Mouse (Mus musculus) forebrain, postnatal 0 days (tissue): ENCODE measurements around the gene H2-Ab1. TPM values are rescaled to one million over a fixed set of nuclear protein-coding genes. Genes with fewer than 3 reads are reported as not detected.
"Not testable (repeated sequence)": the region's sequence is repeated elsewhere in the genome, so short reads cannot be mapped to it uniquely, and the experiment has no call there.

Source experiments
- ATAC-seq: fragments of 200-750 bp; cut with Nextera tagmentation; 2 replicates; pipeline ENCODE4 v1.8.0; 2017; ENCODE audit warnings: mild to moderate bottlenecking, moderate library complexity
- DNase-seq: peaks from one replicate; pipeline ENCODE4 v3.0.0-alpha.2; 2015
- H3K27ac ChIP-seq: fragments of 300-500 bp; sonication (generic); 2 replicates; pipeline ENCODE4 v1.5.1; 2014; ENCODE audit warnings: low read depth, mild to moderate bottlenecking, antibody characterized with exemption, low read length, moderate library complexity, mixed read lengths
- H3K27me3 ChIP-seq: fragments of 300-500 bp; sonication (generic); 2 replicates; pipeline ENCODE4 v1.6.1; 2014; ENCODE audit warnings: mild to moderate bottlenecking, low read length, mixed read lengths; ENCODE audit not compliant: insufficient read depth
- H3K36me3 ChIP-seq: fragments of 300-500 bp; sonication (generic); 2 replicates; pipeline ENCODE4 v1.6.1; 2014; ENCODE audit warnings: mild to moderate bottlenecking, moderate library complexity; ENCODE audit not compliant: insufficient read depth
- H3K4me1 ChIP-seq: fragments of 300-500 bp; sonication (generic); 2 replicates; pipeline ENCODE4 v1.6.1; 2014; ENCODE audit warnings: antibody characterized with exemption; ENCODE audit not compliant: insufficient read depth
- H3K4me2 ChIP-seq: fragments of 300-500 bp; sonication (generic); 2 replicates; pipeline ENCODE4 v1.6.1; 2014; ENCODE audit warnings: low read depth, mild to moderate bottlenecking, moderate library complexity
- H3K4me3 ChIP-seq: fragments of 300-500 bp; sonication (generic); 2 replicates; pipeline ENCODE4 v1.5.1; 2014; ENCODE audit warnings: low read depth, low read length, mixed read lengths
- H3K9ac ChIP-seq: fragments of 300-500 bp; sonication (generic); 2 replicates; pipeline ENCODE4 v1.6.1; 2014; ENCODE audit warnings: mild to moderate bottlenecking
- H3K9me3 ChIP-seq: fragments of 300-500 bp; sonication (generic); 2 replicates; pipeline ENCODE4 v1.6.1; 2016; ENCODE audit warnings: low read length
- CTCF ChIP-seq: sonication (generic); IDR thresholded peaks from 2 replicates; pipeline ENCODE4 v1.5.1; 2016; ENCODE audit warnings: antibody characterized with exemption, control low read depth, low read depth
- WGBS: fragments of 180-500 bp; shearing (Covaris S2); extraction: QIAGEN DNeasy Blood & Tissue Kit; methylation state at CpG from one replicate; pipeline ENCODE4 v1.1.7; 2014; 5-methylcytosine and 5-hydroxymethylcytosine counted together
- polyA plus RNA-seq: library from polyadenylated mRNA; unstranded; fragments of >200 nt; fragmentation: Nextera tagmentation; extraction: Ambion mirVana; gene quantifications from 2 replicates; pipeline ENCODE4 v1.2.1, GENCODE M21; 2015
- total RNA-seq: library from RNA; depleted of rRNA; stranded (reverse); fragments of >200 nt; gene quantifications from 2 replicates; pipeline ENCODE4 v1.2.3, GENCODE M21; 2014

Gene H2-Ab1
- total and polyA plus RNA-seq, 2 experiments from 2014 or later, result 1.8 to 2.0 TPM

DNA sequence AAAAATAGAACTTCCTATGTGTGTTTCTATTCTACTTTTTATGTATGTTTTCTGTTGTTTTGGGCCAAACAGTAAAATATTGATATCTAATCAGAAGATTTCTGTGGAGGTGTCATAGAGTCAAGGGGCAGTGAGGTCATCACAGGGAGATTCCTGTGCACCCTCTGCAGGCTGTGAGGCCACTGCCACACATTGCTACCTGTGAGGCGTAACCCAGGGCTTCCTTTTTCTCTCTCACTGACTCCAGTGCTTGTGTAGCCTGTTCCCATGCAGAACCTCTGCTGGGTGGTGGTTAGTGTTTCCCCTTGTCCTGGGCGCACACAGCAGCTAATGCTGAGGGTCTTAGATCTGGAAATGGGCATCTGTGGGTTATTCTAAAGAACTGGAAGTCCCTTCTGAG is 48.9 kb downstream of the H2-Ab1 start:
- no peak for TF ChIP-seq CTCF
- H3K36me3 ChIP-seq, result no peaks in the 10 kb centered on the region
- no peak overlapping the region for H3K27ac ChIP-seq
- DNase-seq (no peak), ATAC-seq (no peak)
- no peaks in the 10 kb centered on the region for H3K4me1 ChIP-seq
- no peak overlapping the region for H3K4me3 ChIP-seq
- H3K9me3 ChIP-seq, result no peaks in the 10 kb centered on the region
- H3K27me3 ChIP-seq, result no peaks in the 10 kb centered on the region
- H3K9ac ChIP-seq, result no peak overlapping the region
- 76% methylated on average over 2 of the region's 2 CpGs for WGBS
- H3K4me2 ChIP-seq, result no peak overlapping the region

DNA sequence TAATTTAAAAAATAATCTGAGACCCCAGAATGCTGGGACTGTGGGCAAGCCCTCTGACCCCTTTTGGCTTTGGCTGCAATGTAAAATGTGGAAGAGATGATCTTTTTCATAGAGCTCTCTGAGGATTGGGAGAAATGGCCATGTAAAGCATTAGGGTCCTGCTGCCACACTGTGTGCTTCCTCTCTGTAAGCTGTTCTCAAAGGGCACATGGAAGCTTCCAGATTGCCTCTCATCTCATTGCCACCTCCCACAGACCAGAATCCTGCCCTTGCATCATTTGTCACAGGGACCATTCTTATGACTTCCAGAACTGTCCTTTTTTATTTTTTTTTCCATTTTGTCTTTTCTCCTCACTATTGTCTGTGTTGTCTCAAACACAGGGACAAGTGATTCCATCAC is 49.7 kb downstream of the H2-Ab1 start:
- ATAC-seq (no peak), DNase-seq (no peak)
- no peaks in the 10 kb centered on the region for H3K27me3 ChIP-seq
- no peak overlapping the region for H3K9ac ChIP-seq
- no peaks in the 10 kb centered on the region for H3K36me3 ChIP-seq
- no peaks in the 10 kb centered on the region for H3K4me1 ChIP-seq
- no peak overlapping the region for H3K27ac ChIP-seq
- H3K4me3 ChIP-seq, result no peak overlapping the region
- no peaks in the 10 kb centered on the region for H3K9me3 ChIP-seq
- no peak for TF ChIP-seq CTCF
- H3K4me2 ChIP-seq, result no peak overlapping the region

DNA sequence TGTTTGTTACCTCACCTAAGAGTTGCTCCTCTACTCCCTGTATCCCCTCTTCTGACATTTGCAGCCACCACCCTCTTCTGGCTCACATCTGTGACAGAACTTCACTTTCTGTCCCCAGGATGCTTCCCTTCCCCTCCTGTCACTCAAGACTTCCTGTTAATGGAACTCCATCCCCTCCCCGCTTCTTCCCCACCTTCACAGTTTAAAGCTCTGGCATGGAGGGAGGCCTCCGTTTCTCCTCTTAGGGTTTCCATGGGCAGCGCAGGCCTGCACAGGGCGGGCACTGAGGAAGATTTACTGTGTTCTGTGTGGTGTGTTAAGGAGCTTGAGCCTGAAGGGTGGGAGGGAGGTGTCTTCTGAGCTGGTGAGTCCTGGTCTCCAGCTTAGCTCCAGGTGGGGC is 50.7 kb downstream of the H2-Ab1 start:
- TF ChIP-seq CTCF, result no peak
- H3K27me3 ChIP-seq, result no peaks in the 10 kb centered on the region
- H3K27ac ChIP-seq, result no peak overlapping the region
- no peak overlapping the region for H3K4me3 ChIP-seq
- H3K36me3 ChIP-seq, result no peaks in the 10 kb centered on the region
- DNase-seq, result no peak
- ATAC-seq, result no peak
- no peaks in the 10 kb centered on the region for H3K9me3 ChIP-seq
- H3K4me1 ChIP-seq, result no peaks in the 10 kb centered on the region
- 87% methylated on average over 4 of the region's 4 CpGs for WGBS
- H3K9ac ChIP-seq, result no peak overlapping the region
- no peak overlapping the region for H3K4me2 ChIP-seq

DNA sequence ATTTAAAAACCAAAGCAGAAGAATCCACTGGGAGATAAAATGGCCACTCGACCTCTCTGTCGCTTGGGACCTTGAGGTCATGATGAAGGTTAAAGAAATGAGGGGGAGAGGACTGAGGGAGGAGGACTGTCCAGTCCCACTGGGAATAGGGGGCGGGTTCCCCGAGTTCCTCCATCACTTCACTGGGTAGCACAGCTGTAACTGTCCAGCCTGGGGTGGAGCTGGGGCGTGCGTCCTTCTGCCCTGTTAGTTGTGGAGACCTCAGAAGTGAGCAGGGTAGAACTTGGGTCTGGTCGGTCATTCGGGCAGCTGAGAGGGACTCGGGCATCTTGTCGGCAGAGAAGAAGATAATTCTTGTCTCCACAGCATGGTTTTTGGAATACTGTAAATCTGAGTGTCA is 51.7 kb downstream of the H2-Ab1 start:
- Histone ChIP-seq H3K4me1 (no peaks in the 10 kb centered on the region), H3K27ac (no peak overlapping the region), H3K4me3 (peak overlapping the region; percentile 58), H3K9me3 (no peaks in the 10 kb centered on the region), H3K9ac (peak overlapping the region; percentile 69), H3K36me3 (no peaks in the 10 kb centered on the region), H3K27me3 (no peaks in the 10 kb centered on the region), H3K4me2 (peak overlapping the region; percentile 68)
- DNase-seq, result no peak
- WGBS, result 29% methylated on average over 10 of the region's 10 CpGs
- TF ChIP-seq CTCF, result no peak
- no peak for ATAC-seq

DNA sequence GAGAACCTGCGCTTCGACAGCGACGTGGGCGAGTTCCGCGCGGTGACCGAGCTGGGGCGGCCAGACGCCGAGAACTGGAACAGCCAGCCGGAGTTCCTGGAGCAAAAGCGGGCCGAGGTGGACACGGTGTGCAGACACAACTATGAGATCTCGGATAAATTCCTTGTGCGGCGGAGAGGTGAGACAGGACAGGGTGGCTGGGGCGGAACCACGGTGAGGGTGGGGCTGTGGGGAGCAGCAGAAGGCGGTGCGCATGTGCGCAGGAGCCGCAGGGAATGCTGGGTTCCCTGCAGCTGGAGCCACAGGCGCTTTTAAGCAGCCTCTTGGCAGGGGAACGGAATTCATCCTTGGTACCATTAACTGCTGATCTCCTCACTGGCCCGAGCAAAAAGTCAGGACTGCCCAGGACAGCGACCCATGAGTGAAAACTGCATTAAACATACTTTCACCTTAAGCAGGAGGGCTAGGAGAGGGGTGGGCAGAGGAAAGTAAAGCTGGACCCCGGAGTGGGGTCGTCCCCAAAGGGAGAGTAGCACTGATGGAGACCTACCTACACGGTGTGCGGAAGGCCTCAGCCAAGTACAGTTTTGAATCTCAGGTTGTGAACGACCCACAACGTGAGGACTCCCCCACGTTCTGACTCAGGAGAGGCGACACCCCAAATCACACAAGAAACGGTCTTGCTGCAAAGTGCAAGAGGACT is 52.3 kb downstream of the H2-Ab1 start:
- H3K27ac ChIP-seq, result peak overlapping the region; percentile 59; the same call in 1 of the 2 replicates

DNA sequence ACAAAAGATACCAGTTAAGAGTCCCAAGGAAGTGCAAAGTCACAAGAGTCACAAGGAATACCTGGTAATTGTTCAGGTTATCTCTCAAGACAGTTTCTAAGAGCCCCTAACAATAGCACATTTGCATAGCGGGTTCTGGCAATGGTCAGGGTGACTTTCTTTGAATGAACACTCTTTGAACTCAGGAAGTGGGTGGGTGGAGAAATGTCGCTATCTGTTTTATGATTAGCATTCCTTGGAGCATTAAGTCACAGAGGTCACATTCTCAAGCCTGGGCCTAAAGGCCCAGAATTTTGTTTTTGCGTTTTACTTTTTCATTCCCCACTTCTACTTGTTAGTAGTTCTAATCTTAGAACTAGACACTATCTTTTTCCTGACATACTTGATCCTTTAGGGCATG is 53.0 kb downstream of the H2-Ab1 start:
- not testable (repeated sequence) for H3K36me3 ChIP-seq, H3K27ac ChIP-seq, H3K4me3 ChIP-seq, H3K9me3 ChIP-seq, ATAC-seq, H3K4me2 ChIP-seq, DNase-seq, H3K9ac ChIP-seq, H3K27me3 ChIP-seq, H3K4me1 ChIP-seq
- 90% methylated on average over 3 of the region's 3 CpGs for WGBS

More for the DNA sequence above, 52.3 kb downstream of the H2-Ab1 start:
- peak; percentile 93 for ATAC-seq
- H3K4me1 ChIP-seq, result no peaks in the 10 kb centered on the region
- H3K4me2 ChIP-seq, result peak overlapping the region; percentile 68
- no peaks in the 10 kb centered on the region for H3K27me3 ChIP-seq
- 22% methylated on average over 38 of the region's 38 CpGs for WGBS
- peak overlapping the region; percentile 58 for H3K4me3 ChIP-seq
- no peaks in the 10 kb centered on the region for H3K9me3 ChIP-seq
- no peaks in the 10 kb centered on the region for H3K36me3 ChIP-seq
- H3K9ac ChIP-seq, result peak overlapping the region; percentile 69
- no peak for TF ChIP-seq CTCF
- DNase-seq, result peak; percentile 81

DNA sequence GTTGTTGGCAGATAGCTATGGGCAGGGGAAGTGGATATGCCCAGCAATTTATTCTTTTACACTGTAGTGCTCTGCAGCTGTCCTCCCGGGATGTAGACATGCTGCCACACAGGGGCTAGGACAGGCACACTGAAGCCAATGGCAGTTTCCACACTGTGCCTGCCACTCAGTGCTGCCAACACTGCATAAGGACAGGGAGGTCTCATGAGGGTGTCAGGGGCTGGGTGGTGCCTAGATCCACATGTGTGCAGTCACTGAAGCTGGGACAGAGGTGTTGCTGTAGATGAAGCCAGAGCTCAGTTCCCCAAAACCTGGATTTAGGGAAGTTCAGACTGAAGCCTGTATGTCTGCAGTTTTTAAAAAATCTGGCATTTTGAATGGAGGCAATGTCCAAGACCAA is 54.7 kb downstream of the H2-Ab1 start:
- WGBS, result 83% methylated on average over 1 of the region's 1 CpGs
- no peaks in the 10 kb centered on the region for H3K27me3 ChIP-seq
- no peaks in the 10 kb centered on the region for H3K4me1 ChIP-seq
- no peaks in the 10 kb centered on the region for H3K36me3 ChIP-seq
- DNase-seq (no peak), ATAC-seq (no peak)
- H3K9me3 ChIP-seq, result no peaks in the 10 kb centered on the region
- H3K4me3 ChIP-seq, result no peak overlapping the region
- no peak overlapping the region for H3K27ac ChIP-seq
- no peak overlapping the region for H3K4me2 ChIP-seq
- no peak for TF ChIP-seq CTCF
- H3K9ac ChIP-seq, result no peak overlapping the region
